Mouse (Mus musculus): ENCODE results near the gene Csmd2.

The Csmd2 gene

DNA sequence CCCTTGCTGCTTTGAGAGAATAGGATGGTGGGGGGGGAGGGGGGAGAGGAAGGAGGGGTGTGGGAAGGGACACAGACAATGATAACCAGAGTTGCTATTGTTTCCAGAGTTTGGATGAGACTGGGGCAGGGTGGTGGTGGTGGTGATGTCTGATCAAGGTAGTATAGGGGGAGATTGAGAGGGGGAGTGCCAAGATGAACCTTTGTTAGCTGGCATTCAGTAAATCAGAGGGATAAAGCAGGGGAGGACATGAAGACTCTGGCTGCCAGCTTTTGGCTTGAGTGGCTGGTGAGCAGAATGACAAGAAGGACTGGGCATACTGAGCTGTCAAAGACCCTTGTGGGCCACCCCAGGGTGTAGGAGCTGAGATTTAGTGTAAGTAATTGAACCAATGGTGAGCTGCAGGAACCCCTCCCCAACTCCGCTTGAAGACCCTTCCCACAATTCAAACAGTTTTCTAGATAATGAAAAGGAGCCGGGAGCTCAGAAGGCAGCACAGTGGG lies 254.2 kb downstream of the Csmd2 start:
- DNase-seq (ENCODE audit: low spot score in 2 of 2), result no peak

DNA sequence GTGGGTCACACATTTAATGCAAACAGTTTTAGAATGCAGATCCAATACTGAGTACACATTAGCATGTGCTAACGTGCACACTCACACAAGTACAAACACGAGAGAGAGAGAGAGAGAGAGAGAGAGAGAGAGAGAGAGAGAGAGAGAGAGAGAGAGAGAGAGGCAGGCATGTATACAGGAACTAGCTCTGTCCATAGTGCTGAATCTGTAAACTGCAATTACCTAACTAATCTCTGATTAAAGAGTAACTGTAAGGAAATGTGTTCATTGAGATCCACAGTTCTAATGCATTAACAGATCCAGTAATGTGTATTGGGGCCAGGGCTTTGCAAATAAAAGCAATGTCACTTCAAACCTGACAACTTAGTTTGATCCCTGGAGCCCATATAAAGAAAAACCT lies 257.5 kb downstream of the Csmd2 start:
- no peak for DNase-seq (ENCODE audit: low spot score in 2 of 2)

DNA sequence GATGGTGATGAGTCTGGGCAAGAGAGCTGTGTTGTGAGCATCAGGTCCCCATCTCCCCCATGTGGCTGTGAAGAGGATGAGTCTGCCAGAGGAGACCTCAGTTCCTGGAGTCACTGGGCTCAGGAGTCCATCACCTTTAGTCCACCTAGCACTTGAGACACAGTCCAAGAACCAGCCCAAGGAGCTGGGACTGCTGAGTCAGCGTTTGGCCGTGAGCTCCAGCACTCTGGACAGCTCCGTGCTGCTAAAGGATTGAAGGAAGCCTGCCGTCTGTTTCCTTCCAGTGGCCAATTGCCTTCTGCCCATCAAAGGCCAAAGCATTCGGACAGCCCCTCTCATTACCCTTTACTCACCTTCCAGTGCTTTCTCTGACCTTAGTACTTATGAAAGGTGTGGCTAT lies 261.0 kb downstream of the Csmd2 start:
- no peak for DNase-seq (ENCODE audit: low spot score in 2 of 2)

DNA sequence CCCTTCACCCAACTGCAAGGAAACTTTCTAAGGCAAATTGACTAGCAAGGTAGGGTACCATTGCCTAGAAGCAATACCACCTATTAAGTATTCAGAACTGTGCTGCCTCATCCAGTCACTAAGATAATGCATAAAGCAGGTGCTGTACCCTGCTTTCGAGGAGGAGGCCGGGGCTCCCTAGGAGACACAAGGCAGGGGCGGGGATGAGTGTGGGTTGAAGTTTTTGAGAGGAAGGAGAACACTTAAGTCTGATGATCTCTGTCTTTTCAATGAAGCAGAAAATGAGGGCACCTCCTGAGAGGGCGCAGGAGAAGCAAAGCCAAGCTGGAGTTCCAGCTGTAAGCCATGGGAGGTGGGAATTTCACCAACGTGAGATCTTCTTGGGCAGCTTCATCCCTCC lies 271.6 kb downstream of the Csmd2 start:
- no peak for DNase-seq (ENCODE audit: low spot score in 2 of 2)

DNA sequence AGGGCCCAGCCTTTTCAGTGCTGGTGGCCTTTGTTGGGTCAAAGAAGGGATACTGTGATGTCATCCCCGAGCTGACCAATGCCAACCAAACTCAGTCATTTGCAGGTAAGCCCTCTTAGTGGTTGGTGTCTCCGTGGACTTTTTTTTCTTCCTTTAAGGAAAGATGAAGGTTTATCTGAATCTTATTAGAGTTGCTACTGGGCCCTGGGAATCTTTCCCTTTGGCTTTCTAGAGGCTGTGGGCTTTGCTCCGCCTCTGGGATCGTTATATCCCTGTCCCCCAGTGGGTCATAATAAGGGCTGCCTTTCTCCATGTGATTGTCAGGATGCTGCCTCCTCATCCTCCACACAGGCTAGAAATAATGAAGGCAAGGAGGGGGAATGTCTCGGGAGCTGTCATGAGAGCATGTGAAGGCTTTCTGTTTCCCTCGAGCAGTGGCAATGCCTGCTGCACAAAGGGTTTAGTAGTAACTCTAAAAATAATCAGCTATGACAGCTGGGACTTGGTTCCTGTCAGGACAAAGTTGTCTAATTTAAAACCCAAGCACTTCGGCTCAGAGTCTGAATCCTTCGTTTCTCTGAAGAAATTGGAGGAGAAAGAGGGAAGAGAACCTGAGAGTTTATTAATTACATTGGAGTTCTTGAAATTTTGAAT lies 273.4 kb downstream of the Csmd2 start, which contains the start of gene Hmgb4:
Hmgb4 (minus strand) TSS at position 51 of the 654 bp plus-strand sequence.
- no peak for DNase-seq (ENCODE audit: low spot score in 2 of 2)

DNA sequence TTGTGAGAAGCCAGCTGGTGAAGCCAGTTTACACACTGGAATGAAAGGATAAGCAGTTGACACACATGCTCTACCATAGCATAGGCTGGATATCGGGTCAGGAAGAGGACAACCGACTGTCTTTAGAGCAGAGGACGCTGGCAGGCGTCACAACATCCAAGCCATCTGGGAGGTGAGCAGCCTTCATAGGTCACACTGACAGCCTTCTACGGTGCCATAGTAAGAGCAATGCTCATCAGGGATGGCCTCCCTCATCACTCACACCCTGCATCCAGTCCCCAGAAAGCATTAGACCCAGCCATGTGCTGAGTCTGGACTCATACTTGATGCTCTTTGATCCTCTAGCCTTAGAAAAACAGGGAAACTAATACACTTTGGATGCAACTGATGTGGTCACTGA lies 276.8 kb downstream of the Csmd2 start:
- no peak for DNase-seq (ENCODE audit: low spot score in 2 of 2)

DNA sequence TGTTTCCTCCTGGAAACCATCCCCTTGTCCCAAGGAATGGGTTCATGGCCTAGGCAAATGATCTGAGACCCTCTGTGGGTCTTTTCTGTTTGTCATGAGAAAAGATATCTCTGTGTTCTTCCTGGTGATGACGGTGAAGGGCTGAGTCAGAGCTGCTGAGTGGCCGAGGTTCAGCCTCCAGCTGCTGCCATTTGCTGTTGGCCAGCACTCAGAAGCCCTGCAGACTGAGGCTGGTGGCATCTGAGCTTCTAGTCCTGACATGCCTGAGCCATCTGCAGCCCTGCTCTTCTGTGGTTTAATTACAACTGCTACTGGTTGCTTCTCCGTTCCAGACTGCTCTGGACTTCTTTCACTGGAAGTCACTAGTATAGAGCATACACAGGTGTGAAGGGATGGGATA lies 277.7 kb downstream of the Csmd2 start:
- DNase-seq (ENCODE audit: low spot score in 2 of 2), result no peak

DNA sequence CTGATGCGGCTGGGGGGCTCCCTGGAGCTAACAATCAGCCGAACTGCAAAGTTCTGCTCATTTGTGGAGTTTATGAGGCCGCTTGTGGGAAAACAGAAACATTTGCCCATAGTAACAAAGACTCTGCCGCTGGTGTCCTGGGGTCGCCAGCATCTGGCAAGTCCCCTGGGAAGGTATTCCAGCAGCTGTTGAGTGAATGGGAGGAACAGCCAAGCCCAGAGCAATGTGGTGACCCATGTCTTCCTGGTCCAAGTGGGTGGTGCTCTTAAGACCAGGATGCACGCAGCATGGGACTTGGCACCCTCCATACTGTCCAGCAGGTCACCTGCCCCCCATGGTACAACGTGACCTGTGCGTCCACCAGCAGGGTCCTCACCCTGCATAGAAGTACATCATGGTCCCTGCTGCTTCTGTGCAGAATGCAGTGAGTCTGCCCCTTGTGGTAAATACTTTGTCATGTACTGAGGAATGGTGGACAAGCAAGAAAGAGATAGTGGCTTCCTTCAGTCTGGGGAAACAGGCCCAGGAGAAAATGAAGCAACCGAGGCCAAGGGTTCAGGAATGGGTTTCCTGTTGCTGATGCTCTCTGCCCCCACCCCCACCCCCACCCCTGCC lies 281.7 kb downstream of the Csmd2 start:
- DNase-seq (ENCODE audit: low spot score in 2 of 2), result no peak

DNA sequence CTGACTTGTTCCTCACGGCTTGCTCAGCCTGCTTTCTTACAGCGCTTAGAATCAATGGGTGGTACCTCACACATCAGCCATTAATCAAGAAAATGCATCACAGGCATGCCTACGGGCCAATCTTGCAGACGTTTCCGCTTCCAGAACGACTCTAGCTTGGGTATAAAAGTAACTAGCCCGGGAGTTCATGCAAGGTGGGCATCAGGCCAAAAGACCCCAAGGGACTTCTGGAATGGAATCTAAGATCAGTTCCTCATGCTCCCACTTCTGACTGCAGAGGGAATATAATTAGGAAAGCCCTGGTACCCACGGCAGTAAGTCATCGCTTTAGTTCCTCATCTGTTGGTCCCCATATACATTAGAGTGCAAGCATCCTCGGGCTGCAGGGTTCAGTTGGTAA lies 282.5 kb downstream of the Csmd2 start:
- DNase-seq (ENCODE audit: low spot score in 2 of 2), result no peak

DNA sequence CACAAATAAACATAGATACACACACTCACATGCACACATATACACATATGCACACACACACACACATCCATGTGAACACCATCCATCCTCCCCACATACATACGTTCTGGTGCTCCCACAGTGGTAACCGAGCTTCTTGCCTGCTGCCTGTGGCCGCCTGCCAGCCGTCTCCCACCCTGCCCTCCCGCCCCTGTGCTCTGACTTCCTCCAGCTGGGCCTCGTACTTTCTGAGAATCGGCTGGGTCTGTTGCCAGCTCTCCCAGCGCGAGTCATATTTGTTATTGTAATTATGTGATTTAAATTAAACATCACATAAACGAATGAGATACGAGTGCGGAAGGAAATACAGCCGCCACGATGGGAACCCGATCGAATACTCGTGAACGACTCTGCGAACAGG lies 283.3 kb downstream of the Csmd2 start:
- DNase-seq (ENCODE audit: low spot score in 2 of 2), result no peak

DNA sequence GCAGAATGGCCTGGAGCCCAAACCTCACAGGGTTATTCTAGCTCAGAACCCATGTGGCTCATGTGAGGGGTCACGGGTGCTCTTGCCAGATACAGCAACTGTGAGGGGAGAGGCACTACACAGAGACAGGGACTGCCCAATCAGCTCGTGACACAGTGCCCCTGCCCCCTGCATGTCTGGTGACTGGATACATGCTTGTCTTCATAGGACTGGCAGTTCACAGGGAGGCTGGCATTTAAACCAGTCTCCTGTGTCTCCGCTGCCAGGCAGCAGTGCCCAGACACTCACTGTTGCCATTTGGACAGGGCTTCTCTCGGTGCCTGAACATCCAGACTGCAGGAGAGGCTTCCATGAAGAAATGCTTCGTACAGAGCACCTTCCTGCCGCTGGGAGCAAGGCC lies 284.8 kb downstream of the Csmd2 start:
- no peak for DNase-seq (ENCODE audit: low spot score in 2 of 2)

DNA sequence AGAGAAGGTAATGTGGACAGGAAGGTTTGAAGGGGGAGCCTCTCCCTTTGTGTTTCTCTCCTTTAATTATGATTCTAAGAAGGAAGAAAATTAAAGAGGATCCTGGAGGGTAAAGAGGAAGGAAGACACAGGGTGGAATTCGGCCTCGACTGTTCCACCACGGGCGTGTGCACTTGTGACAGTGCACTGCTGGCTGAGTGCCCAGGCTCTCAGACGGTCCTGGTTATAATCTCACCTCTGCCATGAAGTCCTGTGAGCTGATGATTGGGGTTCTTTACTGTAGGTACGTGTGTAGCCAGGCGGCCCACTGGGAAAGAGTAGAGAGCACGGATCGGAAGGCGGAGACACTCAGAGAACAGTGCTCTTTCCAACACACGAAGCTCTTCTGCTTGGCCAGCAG lies 285.5 kb downstream of the Csmd2 start:
- no peak for DNase-seq (ENCODE audit: low spot score in 2 of 2)

DNA sequence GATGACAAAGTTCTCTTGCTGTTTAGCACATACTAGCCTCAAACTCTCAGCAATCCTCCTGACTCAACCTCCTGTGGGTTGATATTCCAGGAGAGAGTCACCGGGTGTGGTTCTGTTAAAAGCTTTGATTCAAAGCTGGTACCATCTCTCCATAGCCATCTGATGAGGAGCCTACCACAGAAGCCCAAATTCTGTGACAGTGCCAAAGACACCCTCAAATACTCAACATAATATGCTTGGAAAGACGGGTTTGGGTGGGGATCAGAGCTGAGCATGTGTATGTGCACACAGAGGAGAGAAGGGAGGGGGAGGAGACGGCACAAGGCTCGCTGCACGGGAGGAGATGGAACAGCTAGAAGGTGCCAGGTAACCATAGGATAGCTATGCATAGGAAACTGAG lies 287.5 kb downstream of the Csmd2 start:
- no peak for DNase-seq (ENCODE audit: low spot score in 2 of 2)

DNA sequence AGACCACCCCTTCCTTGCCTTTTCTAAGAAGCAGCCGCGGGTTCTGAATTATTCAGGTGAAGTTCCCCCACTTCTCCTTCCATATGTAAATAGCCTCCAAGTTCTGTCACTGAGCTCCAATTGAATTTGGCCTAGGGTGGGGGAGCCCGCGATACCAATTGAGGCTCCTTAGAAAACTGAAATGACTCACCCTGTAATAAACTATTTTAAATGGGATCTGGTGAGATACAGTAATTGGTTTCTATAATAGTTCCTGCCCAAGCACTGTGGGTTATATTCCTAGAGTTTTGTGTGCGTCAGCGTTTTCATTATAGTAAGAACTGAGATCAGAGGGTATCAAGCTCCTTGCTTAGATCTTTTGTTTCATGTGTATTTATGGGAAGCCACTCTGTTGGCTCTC lies 287.9 kb downstream of the Csmd2 start:
- no peak for DNase-seq (ENCODE audit: low spot score in 2 of 2)

DNA sequence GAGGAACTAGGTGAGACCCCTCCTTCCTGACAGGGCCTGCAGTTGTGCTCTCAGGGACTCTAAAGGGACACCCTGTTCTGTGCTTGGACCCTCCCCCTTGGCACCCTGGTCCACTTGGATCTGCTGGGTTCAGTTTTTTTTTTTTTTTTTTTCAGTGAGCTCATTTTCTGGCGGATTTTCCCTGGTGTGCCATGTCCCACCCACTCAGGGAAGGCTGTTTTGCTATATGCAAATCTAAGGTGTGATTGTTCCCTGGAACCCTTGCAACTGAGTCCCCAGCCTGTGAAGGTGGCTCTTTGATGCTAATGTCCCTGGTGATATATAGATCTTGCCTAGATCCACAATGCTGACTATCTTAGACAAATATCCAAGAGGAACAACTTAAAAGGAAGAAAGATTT lies 297.4 kb downstream of the Csmd2 start:
- no peak for DNase-seq (ENCODE audit: low spot score in 2 of 2)

DNA sequence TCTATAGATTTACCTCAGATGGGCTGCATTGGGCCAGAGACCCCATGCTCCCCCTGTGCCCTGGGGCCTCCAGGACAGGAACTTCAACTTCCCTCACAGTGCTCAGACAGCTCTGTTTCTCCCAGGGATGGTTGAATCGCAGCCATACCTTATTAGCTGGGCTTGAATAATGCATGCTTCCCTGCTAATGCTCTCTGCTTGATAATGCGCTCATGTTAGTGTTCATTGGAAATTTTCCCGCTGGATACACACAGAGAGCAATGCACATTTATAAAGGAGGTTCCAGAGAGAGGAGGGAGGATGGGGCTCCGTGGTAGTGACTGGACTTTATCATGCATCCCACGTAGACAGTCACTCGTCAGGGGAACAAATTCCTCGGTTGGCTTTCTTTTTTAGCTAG lies 300.4 kb downstream of the Csmd2 start:
- DNase-seq (ENCODE audit: low spot score in 2 of 2), result no peak

DNA sequence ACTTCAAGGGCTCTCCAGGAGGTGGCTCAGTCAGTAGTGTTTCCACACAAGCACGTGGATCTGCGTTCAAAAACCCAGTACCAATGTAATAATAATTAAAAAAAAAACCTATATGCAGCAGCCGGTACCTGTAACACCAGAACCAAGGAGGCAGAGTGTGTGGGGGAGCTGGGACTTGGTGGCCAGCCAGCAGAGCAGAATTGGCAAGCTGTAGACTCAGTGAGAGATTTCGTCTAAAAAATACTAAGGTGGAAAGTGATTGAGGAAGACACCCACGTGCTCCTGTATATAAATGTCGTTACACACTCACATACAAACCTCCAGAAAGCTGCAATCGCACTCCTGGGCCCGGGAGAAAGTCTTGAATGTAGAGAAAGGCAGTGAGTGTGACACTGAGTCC lies 316.4 kb downstream of the Csmd2 start:
- DNase-seq (ENCODE audit: low spot score in 2 of 2), result peak in 1 of 2 experiments; percentile 35

DNA sequence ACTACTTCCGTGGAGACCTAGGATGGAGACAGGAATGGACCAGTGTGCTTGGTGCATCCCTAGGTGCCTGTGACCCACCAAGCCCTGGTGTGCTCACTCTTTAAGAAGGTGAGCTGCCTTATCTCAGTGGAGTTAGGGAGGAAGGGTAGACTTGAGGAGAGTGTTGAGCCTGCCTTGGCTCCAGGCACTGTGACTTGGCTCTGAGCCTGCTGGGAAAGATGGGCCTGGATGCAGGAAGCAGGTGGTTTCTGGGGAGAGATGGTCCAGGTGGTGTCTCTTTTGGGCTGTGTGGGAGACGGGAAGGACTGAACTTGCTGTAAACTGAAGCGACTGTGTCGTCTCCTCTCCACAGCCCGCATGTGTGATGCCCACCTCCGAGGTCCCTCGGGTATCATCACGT lies 318.4 kb downstream of the Csmd2 start:
- no peak for DNase-seq (ENCODE audit: low spot score in 2 of 2)

DNA sequence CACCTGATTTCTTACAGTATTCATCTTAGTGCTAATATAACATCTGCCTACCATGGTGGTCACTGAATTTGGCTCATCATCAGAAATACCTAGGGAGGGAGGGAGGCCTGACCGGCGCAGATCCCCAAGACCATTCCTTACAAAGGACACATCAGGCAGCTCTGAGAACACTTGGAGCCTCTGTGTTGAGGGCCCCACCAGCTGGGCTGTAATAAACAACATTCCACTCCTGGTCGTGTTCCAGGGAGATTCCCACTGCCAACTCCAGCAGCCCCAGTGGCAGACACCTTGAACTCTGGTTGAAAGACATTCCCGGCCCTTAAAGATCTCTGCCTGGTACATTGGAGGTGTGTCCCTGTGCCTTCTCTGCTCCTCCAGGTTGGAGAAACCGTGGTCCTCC lies 327.7 kb downstream of the Csmd2 start:
- no peak for DNase-seq (ENCODE audit: low spot score in 2 of 2)

DNA sequence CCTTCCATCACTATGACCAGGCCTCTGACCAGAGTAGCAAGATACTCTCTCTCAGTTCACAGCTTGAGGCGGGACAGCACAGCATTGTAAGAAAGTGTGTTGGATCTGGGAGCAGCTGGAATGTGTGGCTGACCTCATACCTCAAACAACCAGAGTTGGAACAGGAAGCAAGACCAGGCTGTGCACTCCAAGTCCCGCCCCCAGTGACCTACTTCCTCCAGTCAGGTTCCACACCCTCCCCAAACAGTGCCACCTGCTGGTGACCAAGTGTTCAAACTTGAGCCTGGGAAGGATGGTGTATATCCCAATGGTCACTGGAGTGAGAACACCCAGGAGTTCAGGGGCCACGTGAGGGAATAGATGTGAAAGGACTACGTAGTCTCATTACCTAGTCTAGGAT lies 330.3 kb downstream of the Csmd2 start:
- DNase-seq (ENCODE audit: low spot score in 2 of 2), result no peak

DNA sequence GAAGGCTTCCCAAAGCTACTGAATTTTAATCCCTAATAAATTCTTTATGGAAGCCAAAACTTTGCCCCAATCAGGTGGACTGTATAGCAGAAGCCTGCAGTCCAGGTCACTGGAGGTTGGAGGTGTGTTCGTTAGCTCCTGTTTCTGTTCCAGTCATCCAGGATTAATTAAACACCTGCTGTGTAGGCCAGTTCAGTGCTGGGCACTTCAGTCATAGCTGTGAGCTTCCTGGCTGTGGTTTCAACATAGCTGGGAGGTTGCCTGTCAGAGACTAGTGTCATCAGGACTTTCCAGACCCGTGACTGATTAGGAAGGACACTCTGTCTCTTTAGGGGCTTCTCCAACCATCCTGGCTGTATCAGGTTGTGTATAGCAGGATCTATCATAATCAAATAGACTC lies 337.9 kb downstream of the Csmd2 start:
- no peak for DNase-seq (ENCODE audit: low spot score in 2 of 2)

DNA sequence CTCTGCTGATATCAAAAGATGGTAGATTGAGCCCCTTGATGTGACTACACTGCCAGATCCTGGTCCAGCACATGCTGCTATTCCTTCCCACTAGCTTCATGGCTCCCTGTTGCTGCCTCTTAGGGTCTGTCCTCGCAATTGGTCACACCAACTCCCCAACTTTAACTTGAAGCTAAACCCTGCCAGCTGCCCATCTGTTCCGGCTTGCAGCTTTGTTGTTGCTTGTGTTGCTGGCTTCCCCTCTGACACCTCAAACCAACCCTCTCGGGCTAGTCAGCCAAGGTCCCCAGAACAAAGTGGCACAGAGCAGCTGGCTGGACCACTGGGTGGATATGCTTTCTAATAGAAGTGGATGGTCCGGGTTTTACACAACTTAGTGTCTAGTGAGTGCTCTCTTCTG lies 339.1 kb downstream of the Csmd2 start:
- DNase-seq (ENCODE audit: low spot score in 2 of 2), result no peak

DNA sequence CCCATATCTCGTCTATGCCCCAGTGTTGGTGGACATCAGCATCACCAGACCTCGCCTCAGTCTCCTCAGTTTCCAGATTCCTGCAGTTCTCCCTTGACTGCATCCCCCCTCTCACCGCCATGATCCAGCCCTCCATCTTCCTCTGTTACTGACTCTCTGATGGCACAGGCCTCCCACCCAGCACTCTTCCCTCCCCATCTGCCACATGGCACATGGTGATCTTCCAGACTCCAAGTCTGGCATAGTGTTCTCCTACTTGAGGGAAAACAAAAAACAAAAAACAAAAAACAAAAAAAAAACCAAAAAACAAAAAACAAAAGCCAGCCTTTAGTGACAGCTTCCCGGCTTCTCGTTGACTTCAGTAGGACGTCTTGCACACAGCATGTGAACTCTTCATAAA lies 339.8 kb downstream of the Csmd2 start:
- DNase-seq (ENCODE audit: low spot score in 2 of 2), result no peak

DNA sequence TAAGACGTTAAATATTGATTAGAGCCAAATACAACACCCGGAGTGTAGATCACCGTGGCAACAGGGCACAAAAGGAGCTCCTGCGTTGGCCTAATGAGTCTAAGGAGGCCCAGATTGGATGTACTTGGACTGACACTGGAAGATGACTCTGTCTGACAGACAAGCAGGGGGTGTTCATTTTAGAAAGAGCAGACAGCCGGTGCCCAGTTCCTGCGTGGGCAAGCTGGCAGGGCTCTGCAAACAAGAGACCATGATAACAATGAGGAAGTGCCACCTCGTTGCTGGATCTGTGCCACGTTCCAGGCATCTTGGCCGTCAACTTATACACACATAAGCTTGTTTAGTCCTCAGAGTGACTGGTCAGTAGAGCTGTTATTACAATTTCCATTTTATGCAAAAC lies 342.9 kb downstream of the Csmd2 start:
- peak in 1 of 2 experiments; percentile 31 for DNase-seq (ENCODE audit: low spot score in 2 of 2)
